Mouse (Mus musculus): ENCODE data around the gene Pex5l.

Gene Pex5l

DNA sequence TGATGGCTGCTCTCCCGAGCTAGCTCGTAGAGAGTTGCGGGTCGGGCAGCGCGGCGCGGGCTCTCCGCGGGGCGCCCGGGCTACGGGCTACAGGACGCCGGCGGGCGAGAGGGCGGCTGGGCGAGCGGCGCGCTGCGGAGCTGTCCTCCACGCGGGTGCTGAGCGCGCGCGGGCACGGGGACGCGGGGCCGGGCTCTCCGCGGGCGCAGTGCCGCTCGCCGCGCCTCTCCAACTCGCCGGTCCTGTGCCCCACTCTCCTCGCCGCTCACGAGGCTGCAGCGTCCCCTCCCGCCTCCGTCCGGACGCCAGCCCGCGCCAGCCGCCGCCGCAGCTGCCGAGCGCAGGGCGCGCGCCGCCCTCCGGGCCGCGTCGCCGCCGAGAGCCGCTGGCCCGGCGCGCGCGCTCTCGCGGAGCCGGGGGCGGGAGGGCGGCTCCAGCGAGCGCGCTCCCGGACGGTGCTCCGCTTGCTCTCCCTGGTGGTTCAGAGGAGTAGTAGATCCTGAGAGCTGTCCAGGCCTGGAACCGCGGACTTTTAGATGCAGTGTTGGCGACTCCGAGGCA is at the start of gene Pex5l:
Pex5l (minus strand) TSS at position 347 of the 561 bp plus-strand sequence.
- DNase-seq: no peak

DNA sequence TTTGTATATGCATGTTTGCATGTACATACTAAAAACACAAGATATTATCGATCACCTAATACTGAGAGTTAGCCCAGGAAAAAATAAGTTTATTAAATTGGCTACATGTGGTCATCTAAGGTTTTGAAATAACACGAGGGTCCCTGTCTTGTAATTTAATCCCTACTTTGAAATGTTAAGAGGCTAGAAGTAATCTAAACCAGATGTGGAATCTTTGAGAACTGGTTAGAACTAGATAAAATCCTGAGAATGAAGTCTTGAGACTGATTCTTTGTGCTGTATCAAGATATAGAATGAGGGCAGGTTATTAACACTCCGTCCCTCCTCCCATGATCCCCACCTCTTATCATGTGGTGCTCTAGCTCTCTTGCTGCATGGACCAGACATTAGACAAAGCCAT is 22.1 kb upstream of the Pex5l start:
- DNase-seq: no peak

DNA sequence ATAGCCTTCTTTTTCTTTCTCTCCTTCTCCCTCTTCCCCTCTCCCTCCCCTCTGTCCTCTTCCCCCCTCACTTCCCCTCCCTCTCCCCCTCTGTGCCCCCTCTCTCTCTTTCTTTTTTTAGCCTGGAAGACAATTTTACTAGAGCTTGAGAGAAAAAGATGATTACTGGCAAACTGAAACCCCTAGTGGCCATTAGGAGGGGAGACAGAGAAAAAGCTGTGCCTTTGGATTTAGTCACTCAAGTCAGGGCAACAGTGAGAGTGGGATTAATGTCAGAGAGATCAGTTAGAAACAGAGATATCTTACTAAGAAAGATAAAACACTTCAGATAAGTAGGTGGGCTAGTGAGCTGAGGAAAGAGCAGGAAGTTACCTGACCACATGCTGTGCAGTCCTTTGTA is 20.8 kb upstream of the Pex5l start:
- no peak for DNase-seq

DNA sequence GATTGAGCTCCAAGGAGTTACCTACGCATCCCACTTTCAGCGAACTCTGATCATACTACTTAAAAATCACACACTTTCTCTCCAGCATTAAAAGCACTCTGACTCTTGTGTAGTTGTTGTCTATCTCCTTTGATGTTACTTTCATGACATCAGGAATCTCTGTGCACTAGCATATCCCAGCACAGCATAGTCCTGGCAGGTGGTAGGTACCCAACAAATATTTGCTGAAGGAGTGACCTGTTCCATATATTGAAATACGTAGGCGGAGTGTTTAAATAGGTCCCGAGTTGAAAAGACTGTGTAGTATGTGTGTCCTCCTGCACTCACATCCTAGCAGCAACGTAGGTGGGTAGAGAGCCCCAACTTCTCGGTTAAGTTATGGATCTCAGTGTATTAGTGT is 545 bp upstream of the Pex5l start:
- DNase-seq: no peak

DNA sequence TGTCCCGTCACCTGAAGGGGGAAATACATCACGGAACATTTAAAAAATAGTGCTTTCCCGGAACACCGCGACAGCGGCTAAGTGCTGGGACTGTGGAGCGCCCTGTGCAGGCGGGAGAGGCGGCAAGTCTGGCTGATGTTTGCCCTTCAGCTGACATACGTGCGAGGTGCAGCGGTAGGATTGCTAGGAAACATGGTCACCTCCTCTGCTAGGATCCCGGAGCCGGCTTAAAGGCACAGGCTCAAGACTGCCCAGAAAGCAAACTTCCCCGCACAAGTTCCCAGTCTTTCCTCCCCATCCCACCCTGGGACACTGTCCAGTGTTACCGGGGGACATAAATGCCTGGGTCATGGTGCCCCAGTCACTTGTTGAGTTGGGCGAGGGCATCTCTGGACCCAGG is 649 bp downstream of the Pex5l start:
- no peak for DNase-seq

DNA sequence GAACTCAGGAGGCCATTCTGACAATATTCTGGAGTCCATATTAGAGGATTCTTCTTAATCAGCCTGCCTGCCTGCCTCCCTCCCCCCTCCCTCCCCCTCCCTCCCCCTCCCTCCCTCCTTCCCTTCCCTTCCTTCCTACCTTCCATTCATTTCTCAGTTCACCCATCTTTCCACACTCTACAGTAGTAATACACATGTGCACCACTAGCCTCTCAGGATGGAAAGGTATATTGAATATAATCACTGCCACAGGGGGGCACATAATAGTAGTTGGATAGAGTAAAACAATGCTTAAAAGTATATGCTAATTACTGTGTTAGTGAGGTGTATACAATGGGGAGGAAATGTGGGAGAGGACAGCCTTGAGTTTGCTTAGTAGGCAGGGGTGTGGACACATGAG is 13.1 kb downstream of the Pex5l start:
- no peak for DNase-seq

DNA sequence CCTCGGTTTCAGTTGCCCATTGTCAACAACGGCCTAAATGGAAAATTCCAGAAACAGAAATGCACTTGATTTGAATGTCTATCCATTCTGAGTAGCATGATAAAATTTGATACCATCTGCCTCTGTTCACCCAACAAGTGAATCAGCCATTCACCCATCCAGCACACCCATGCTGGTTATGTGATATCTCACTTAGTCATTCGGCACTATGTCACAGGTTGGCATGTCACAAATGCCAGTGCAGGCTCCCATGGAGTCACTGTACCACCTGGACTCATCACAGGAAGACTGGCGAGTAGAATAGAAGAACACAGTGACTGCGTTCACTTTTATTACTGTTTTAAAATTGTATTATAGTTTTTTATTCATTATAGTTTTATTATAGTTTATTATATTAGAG is 18.3 kb downstream of the Pex5l start:
- no peak for DNase-seq

DNA sequence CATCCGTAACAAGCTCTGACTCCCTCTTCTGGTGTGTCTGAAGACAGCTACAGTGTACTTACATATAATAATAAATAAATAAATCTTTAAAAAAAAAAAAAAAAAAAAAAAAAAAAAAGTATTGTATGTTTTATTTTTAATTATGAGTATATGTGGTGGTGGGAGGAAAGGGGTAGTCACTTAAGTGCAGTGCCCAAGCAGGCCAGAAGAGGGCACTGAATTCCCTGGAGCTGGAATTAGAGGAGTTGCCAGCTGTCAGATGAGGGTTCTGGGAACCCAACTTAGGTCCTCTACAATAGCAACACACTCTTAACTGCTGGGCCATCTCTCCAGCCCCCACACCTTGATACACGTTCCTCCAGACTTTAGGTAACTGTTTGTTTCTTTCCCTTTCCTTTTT is 37.3 kb downstream of the Pex5l start:
- DNase-seq: no peak

DNA sequence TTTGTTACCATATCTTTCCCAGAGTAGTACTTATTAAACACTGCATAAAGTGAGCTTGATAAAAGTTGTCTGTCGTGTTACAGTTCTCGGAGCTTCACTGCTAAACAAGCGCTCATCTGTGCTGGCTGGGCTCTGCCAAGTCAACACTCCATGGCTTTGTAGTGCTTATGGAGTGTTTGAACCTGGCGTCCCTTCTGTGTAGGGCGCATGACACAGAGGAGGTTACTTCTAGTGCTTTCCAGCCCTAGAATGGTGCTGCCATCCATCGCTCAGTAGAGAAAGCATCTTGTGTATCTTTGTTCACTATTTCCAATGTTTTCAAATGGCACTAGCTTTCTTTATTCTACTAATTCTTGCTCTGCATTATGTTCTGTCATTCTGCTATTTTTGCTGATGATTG is 39.5 kb downstream of the Pex5l start:
- DNase-seq: no peak

DNA sequence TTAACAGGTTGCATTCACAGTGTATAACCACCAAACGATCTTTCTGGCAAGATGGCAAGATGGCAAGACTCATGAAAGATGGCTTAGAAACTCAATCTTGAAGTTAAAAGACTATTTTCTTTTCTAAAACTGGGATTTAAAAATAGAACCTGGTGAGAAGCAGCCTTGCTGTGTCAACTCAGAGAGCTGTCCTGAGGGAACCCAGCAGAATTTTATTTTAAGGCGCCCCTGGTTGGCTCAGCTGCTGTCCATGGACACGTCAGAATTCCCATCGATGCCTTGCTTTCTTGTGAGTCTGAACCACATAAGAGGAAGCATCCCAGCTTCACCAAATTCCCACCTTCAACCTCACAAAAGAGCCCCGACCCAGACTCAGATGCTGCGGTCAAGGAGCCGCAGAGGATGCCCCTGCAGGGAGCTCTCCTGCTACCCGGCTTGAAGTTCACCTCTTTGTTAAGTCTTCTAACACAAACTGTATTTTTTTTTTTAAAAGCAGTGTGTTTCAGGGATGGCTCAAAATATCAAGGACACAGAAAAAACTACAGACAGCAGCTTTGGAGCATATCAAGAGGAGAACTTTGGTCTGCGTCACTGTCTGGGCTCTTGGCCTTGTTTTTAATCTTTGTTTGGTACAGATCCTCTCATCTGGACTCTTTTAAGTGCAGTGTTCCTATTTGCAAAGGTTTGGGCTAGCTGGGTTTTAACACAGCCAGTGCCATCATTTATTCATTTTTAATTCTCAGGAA is 44.3 kb downstream of the Pex5l start:
- no peak for DNase-seq

DNA sequence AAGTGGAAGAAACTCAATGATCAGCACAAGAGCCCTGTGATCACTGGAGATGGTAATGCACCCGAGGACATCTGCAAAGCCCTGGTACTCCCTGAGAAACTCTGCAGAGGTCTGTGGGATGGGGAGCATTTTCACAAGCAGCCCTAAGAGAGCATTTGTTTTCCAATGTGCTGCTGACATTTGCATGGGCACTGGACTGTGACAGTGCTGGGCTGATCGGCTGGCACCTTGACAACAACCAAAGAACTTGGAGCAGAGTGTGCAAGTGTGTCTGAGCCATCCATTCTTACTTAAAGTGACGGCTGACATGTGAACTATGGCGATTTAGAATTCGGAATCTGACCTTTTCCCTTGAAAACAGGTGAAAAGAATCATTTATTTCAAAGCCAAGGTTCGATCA is 49.4 kb downstream of the Pex5l start:
- DNase-seq: no peak

DNA sequence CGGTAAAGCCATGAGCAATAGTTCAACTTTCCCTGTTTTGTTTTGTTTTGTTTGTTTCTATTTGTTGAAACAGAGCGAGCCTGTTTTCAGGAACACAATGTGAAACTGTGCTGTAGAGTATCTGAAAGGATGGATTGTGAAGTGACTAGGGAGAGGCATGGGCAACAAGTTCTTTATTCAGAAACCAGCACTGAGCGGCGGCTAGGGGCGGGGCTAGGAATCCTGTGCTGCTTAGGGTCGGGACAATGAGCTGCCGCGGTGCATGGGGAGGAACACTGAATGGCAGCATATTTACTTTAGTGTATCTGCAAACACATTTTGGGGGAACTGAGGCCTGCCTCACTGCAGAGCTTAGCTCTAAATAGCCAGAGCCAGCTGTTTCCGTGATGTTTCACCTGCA is 53.0 kb downstream of the Pex5l start:
- DNase-seq: no peak

DNA sequence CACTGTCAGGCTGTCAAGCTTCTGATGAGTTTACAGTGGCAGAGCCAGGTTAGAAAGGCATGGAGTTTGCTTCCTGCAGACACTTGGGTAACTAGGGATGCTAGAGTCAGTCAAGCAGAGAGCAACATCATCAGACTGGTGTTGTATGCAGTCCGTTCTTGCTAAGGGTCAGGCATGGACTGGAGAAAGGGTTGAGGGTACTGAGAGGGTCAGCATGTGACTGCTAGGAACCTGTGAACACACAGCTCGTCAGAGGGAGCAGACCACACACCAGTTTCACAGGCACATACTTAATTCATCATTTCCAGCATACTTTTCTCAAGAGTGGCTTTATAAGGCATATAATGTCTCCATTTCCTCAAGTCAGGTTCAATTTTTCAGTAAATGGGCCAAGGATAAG is 53.6 kb downstream of the Pex5l start:
- no peak for DNase-seq

DNA sequence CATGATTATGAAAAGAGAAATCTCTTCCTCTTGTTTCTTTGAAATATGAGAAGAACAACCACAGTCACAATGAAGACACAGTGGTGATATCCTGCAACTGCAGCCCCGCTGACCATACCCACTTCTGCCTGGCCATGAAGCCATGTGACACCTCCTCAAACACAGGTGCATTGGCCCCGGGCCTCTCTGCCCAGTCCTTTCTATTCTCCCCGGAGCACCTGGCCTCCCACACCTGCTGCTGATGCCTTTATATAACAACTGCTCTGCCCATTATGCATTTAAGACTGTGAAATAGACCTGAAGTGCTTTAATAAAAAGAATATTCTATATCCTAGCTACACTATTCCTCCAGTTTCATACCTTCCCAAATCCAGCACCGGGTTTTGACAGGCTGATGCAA is 54.8 kb downstream of the Pex5l start:
- DNase-seq: no peak

DNA sequence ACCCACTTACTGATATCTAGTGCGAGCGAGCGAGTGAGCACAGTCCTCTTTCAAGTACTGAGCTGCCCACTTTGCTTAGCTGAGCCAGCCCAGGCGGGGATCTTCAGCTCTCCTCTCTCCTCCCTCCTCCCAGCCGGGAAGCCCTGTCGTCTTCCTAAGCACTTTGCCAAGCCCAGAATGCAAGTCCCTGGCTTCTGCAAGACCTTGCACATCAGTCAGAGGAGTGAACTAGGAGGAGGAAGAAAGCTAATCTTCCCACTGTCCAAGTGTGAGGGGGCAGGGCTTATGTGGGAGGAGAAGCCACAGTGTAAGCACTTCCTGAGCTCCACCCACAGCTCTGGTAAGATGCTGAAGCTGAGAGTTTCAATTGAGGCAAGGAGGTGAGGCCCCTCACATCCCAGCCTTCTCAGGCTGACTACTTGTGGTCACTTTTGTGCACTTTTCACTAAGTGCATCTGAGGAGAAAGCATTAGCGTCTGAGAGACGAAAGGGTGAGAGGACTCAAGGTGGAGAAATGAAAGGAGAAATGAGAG is 60.2 kb downstream of the Pex5l start:
- no peak for DNase-seq

DNA sequence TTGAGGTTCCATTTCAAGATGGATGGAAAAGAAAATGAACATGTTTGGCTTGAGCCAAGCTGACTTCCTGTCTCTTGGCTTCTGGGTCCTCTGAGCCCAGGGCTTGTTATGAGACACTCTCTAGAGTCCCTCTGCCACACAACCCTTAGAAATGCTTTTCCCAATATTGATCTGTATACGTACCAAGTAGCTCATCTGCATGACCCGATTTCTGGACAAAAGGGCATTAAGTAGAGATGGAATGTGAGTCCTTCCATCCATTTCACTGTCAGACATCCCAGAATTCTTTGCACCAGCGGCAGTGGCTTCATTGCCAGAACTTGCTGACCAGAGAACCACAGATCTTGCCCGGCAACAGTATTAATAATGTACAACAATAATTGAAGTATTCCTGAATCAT is 61.3 kb downstream of the Pex5l start:
- no peak for DNase-seq

DNA sequence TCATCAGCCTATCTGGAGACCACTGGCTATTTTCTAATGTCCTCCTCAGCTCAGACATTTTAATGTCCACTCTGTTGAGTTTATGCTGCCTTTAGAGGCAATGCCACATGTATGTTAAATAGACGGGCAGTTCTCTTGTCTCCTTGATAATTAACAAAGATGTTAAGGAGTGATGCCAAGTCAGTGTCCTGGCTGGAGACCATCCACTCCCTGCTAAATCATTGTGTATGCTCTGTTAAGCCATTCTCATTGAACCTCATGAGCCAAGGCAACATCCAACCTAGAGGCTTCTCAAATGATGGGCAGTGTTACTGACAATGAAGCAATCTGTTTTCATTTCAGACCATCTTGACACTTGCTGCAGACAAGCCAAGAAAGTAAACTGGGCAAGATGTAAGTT is 63.4 kb downstream of the Pex5l start:
- DNase-seq: no peak

DNA sequence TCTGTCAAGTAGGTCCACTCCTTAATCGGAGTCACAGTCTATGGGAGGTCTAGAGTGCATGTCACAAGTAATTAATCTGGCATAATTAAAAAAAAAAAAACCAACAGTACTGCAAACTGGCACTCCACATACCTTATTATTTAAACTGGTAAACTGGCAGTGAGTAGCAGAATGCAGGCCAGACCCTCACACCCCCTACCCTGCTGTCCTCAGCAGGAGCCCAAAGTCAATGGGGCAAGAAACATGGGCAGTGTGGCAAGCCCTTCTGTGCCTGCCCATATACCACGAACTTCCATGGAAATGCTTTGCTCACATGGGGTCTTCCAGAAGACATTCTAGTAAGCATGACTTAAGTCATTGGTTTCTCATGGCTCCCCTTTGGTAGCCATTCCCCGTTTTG is 63.9 kb downstream of the Pex5l start:
- no peak for DNase-seq

DNA sequence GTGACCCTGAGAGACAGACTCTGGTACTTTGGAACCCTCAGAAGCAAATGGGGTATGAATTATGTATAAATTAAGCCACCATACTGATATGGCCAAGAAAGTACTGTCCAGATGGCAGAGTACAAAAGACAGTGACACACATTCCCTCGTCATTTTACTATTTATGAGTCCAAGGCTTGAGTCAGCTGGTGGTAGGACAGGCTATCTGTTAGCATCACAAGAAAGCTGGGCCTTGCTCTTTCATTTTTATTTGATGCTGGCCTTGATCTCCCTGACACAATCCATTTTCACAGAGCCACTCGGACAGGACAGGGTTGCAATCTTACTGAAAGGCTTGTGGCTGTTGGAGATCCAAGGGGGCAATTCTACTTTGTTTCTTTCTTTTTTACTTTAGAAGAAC is 67.4 kb downstream of the Pex5l start:
- DNase-seq: no peak

DNA sequence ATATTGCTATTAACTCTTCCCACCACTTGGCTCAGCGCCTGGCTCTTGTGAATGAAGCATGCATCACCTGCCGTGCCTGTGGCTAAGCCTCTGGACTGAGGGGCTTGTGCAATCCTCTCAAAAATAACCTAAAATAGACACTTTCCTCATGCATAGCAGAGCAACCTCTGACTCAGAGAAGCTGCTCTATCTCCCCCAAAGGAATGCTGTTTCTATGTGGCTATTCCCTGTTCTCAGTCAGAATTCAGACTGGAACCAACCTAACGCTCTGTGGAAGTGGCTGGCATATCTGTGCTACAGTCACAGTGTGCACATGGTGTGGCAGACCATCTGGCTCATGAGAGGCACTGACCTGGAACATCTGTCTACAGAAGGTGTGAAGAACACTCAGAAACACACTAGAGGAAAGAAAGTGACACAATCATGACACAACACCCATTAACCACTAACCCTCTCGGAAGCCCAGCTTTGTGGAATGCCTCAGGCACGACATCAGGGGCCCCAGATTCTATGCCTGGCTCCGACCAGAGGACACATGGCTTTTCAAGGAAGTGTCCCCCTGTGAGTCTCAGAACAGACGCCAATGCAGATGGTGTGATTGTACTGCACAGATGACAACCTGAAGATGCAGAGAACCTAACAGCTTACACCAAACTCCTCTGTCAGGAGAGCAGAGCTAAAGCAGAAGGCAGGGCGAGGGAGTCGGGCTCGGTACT is 68.6 kb downstream of the Pex5l start:
- DNase-seq: no peak

DNA sequence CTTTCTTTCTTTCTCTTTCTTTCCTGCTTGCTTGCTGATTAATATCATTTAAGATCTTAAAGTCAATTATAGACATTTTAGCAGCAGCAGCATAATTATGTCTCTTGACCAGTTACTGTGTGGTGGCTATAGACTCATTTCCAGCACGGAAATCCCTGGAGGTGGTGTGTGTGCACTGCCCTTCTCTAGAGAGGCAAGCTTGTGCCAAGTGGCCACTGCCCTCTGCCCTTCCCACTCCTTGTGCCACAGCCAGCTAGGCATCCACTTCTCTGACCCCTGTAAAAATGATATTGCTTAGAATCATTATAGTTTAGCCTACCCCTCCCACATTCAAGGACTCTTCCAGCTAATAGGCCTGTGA is 69.2 kb downstream of the Pex5l start:
- DNase-seq: no peak

DNA sequence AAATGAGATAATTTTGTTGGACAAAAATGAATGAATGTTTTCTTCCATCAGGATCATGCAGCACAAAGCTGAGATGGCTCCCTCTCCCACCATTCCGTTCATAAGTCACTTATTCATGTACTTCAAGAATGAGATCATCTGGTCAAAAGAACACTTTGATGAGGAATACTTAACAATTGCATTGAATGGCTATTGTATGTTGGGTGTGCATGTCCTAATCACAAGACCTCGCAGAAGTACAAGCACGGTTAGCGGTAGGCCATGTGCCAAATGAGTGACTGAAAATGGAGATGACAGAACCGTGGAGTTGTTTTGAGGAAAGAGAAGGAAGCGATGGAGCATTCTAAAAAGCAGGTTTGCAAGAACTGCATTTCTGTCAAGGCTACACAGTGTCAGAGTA is 72.3 kb downstream of the Pex5l start:
- no peak for DNase-seq

DNA sequence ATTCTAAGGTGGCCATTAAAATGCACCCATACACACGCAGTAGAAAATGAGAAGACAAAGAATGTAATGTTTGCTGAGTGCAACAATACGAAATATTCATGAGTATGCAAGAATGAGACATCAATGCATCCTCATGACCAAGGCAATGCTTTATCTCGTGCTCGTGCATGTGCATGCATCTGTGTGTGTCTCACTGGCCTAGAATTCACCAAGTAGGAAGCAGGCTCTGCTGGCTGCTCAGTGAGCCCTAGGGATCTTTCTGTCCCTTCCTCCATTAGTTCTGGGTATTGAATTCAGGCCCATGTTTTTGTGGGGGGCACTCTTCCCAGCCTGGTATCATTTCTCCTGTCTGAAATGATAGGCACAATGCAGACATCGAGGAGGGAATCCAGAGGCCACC is 74.9 kb downstream of the Pex5l start:
- no peak for DNase-seq

DNA sequence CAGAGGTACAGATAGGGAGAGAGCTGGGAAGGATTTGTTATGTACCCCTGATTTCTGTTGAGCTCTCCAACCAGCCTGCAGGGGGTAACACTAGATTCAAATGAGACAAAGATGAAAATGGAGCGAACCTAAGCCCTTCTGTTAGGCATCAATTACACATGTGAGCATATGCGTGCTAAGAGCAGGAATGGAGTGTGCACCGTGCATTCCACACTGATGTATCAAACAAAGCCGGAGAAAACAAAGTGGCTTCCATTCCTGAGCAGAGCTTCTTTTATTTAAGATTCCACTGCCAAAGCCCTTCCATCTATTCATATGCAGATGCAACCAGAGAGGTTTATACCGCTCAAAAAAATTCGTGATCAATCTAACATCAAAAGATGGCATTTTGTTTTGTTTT is 79.5 kb downstream of the Pex5l start:
- no peak for DNase-seq

All from thymus, adult 18-20 months (tissue).